Comparison of ENCODE assay signal across 10 mouse cellular contexts in genomic region chr5:20462376-20462775, GRCm38 (mm10).
A peak's percentile ranks its signal among the peaks of the same experiment; 100 is the strongest.
DNase-seq lines count a peak whose midpoint lies in the region; ATAC-seq lines count a peak whose summit lies in the region.
"Had no signal": no experiment of that assay in that cellular context is flagged by ENCODE, and none has a peak within 500 bp of the region (broad histone marks: within the 10 kb centered on the region; RNA-seq: fewer than 3 reads in every experiment).

No protein-coding gene starts in this region.

- DNase-seq in gastrocnemius, adult 18-20 months (ENCODE audit: low spot score), result peak; percentile 18
- DNase-seq in gastrocnemius, postnatal 36 days, result no peak
- peak; percentile 57 for DNase-seq in right cerebral cortex, adult 18-20 months
- no peak for DNase-seq in right cerebral cortex, postnatal 4 days
- DNase-seq in layer of hippocampus, postnatal 36 days, result peak; percentile 9 to 36
- DNase-seq in MN1 (ENCODE audit: low spot score), result no peak
- DNase-seq in embryo, embryonic 11 days, result no peak
- DNase-seq: kidney, adult 18-20 months; lung, postnatal 36 days had no signal

- intact Hi-C loops in gastrocnemius, postnatal 36 days (cut with DNase I), result no loop called here

- ATAC-seq in inflammation-experienced regulatory T-cells, adult 6 months, result no peak

Comparison
In these comparisons a context has a peak if more than half of its experiments do, and no peak if none do; other contexts are left out.
1. DNase-seq: peak in gastrocnemius, adult 18-20 months (single experiment), right cerebral cortex, adult 18-20 months (single experiment) and layer of hippocampus, postnatal 36 days (2 of 2); none in gastrocnemius, postnatal 36 days (0 of 2), right cerebral cortex, postnatal 4 days (single experiment), MN1 (single experiment) and embryo, embryonic 11 days (single experiment).